Comparison of ENCODE assay signal across 8 mouse cellular contexts in the genomic region with DNA sequence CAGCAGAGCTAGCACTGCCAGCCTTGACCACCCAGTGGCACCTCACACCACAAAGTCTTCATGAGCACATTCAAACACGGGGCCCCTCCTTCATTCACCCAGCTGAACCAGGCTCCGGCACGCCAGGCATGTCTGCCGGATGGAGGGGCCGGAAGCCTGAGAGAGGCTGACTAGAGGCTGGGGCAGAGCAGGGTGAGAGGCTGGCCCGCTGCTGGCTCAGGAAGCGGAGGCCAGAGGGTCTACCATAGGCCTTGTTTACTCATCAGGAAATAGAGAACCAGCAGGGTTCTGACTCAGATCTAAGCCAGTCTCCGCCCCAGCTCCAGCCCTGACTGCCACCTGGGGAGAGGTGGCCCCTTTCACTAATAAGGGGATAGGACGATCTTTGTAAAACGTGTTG. TPM values are rescaled to one million over a fixed set of nuclear protein-coding genes. Genes with fewer than 3 reads are reported as not detected.
DNase-seq lines count a peak whose midpoint lies in the region; ATAC-seq and TF ChIP-seq lines count a peak whose summit lies in the region.

No protein-coding gene starts in this region.

- peaks cover 18% of the 10 kb centered on the region for H3K27me3 ChIP-seq in heart, embryonic 13.5 days (replicated peaks)
- no peaks in the 10 kb centered on the region for H3K27me3 ChIP-seq in kidney, embryonic 14.5 days (ENCODE audit: control insufficient read depth, insufficient read depth, low read length)

- peak overlapping the region; percentile 72 for H3K4me2 ChIP-seq in heart, embryonic 13.5 days
- H3K4me2 ChIP-seq in kidney, embryonic 14.5 days (replicated peaks; ENCODE audit: low read depth, low read length): peak overlapping the region; percentile 31

- WGBS in bone marrow, adult 2 months: 3% methylated on average over 10 of the region's 10 CpGs
- WGBS in heart, embryonic 13.5 days: 17% methylated on average over 10 of the region's 10 CpGs
- 25% methylated on average over 10 of the region's 10 CpGs for WGBS in kidney, embryonic 14.5 days

- no peak for TF ChIP-seq CTCF in bone marrow, adult 2 months (IDR thresholded peaks at IDR 0.05; ENCODE audit: control insufficient read depth, insufficient read depth, low read length)

- no peak for ATAC-seq in heart, embryonic 13.5 days (ENCODE audit: extremely low read depth, insufficient number of reproducible peaks, low FRiP score, low TSS enrichment)
- ATAC-seq in kidney, embryonic 14.5 days (ENCODE audit: low FRiP score, low TSS enrichment): 0 out of 2 replicates have a peak, but pooled peaks have one; percentile 24

- H3K4me1 ChIP-seq in bone marrow, adult 2 months (ENCODE audit: control insufficient read depth, insufficient read depth, low read length): peaks cover 4% of the 10 kb centered on the region
- peaks cover 71% of the 10 kb centered on the region for H3K4me1 ChIP-seq in heart, embryonic 13.5 days
- H3K4me1 ChIP-seq in kidney, embryonic 14.5 days (ENCODE audit: control insufficient read depth, insufficient read depth, low read length): peaks cover 63% of the 10 kb centered on the region

- no peaks in the 10 kb centered on the region for H3K9me3 ChIP-seq in heart, embryonic 13.5 days
- no peaks in the 10 kb centered on the region for H3K9me3 ChIP-seq in kidney, embryonic 14.5 days (ENCODE audit: control insufficient read depth, low read length)

- peak overlapping the region; percentile 2; the same call in 1 of the 2 replicates for H3K27ac ChIP-seq in bone marrow, adult 2 months (ENCODE audit: control insufficient read depth, insufficient read depth, low read depth, low read length, poor library complexity)
- H3K27ac ChIP-seq in heart, embryonic 13.5 days (replicated peaks): peak overlapping the region; percentile 91
- H3K27ac ChIP-seq in kidney, embryonic 14.5 days (ENCODE audit: low read depth, low read length): peak overlapping the region; percentile 95

- H3K36me3 ChIP-seq in heart, embryonic 13.5 days: 0 out of 2 replicates have a peak, but pooled peaks cover 3% of the 10 kb centered on the region
- no peaks in the 10 kb centered on the region for H3K36me3 ChIP-seq in kidney, embryonic 14.5 days (ENCODE audit: control insufficient read depth, insufficient read depth, low read length)

- DNase-seq in A20 (ENCODE audit: low read depth, low spot score): peak; percentile 39
- peak; percentile 81 for DNase-seq in lung, postnatal 10 days
- DNase-seq in spleen, postnatal 36 days (ENCODE audit: low spot score in 2 of 2): peak; percentile 79 to 82
- no peak for DNase-seq in frontal cortex, postnatal 14 days (ENCODE audit: low spot score in 2 of 2)
- no peak for DNase-seq in layer of hippocampus, adult 9-10 months (ENCODE audit: low spot score)

- peak overlapping the region; percentile 15 for H3K9ac ChIP-seq in heart, embryonic 13.5 days
- no peak overlapping the region for H3K9ac ChIP-seq in kidney, embryonic 14.5 days (ENCODE audit: low read depth, low read length)

- no peak overlapping the region for H3K4me3 ChIP-seq in bone marrow, adult 2 months (replicated peaks; ENCODE audit: control insufficient read depth, low read depth, low read length)
- peak overlapping the region; percentile 37 for H3K4me3 ChIP-seq in heart, embryonic 13.5 days
- peak overlapping the region; percentile 6; the same call in 1 of the 2 replicates for H3K4me3 ChIP-seq in kidney, embryonic 14.5 days (ENCODE audit: low read length)

- no peak for TF ChIP-seq POLR2A in bone marrow, adult 2 months (IDR thresholded peaks at IDR 0.05; ENCODE audit: borderline replicate concordance, control insufficient read depth, low read depth, low read length)

RNA-seq across cellular contexts. Expression of gene Lrrc71, which starts 16.7 kb away (rescaled TPM):
- polyA plus RNA-seq in bone marrow, adult 2 months (2011; ENCODE audit: insufficient read depth, insufficient read length, low replicate concordance, missing spikeins): 1.4 and 11.7 TPM in 2 replicates
- polyA plus RNA-seq in heart, embryonic 13.5 days (2015; fragmentation: Nextera tagmentation; extraction: Ambion mirVana): 0.25 TPM in 1 of 2 replicates, not detected in the other
- 0.87 and 0.89 TPM in 2 replicates for polyA plus RNA-seq in kidney, embryonic 14.5 days (2014; fragmentation: Nextera tagmentation; extraction: Ambion mirVana)

RNA-seq across cellular contexts. Expression of gene Ntrk1, which starts 29.9 kb away (rescaled TPM):
- polyA plus RNA-seq in bone marrow, adult 2 months (2011; ENCODE audit: insufficient read depth, insufficient read length, low replicate concordance, missing spikeins): not detected in 2 replicates
- polyA plus RNA-seq in heart, embryonic 13.5 days (2015; fragmentation: Nextera tagmentation; extraction: Ambion mirVana): 0.66 and 1.5 TPM in 2 replicates
- polyA plus RNA-seq in kidney, embryonic 14.5 days (2014; fragmentation: Nextera tagmentation; extraction: Ambion mirVana): 5.3 and 5.4 TPM in 2 replicates

RNA-seq across cellular contexts. Expression of gene Insrr, which starts 31.7 kb away (rescaled TPM):
- not detected in 2 replicates for polyA plus RNA-seq in bone marrow, adult 2 months (2011; ENCODE audit: insufficient read depth, insufficient read length, low replicate concordance, missing spikeins)
- 0.06 and 0.08 TPM in 2 replicates for polyA plus RNA-seq in heart, embryonic 13.5 days (2015; fragmentation: Nextera tagmentation; extraction: Ambion mirVana)
- polyA plus RNA-seq in kidney, embryonic 14.5 days (2014; fragmentation: Nextera tagmentation; extraction: Ambion mirVana): 0.95 and 0.97 TPM in 2 replicates

RNA-seq across cellular contexts. Expression of gene Pear1, which starts 59.0 kb away (rescaled TPM):
- 17.6 and 22.4 TPM in 2 replicates for polyA plus RNA-seq in bone marrow, adult 2 months (2011; ENCODE audit: insufficient read depth, insufficient read length, low replicate concordance, missing spikeins)
- polyA plus RNA-seq in heart, embryonic 13.5 days (2015; fragmentation: Nextera tagmentation; extraction: Ambion mirVana): 17.1 and 18.1 TPM in 2 replicates
- polyA plus RNA-seq in kidney, embryonic 14.5 days (2014; fragmentation: Nextera tagmentation; extraction: Ambion mirVana): 25.3 and 41.0 TPM in 2 replicates

Comparison
In these comparisons a context has a peak if more than half of its experiments do, and no peak if none do; other contexts are left out.
1. DNase-seq: peak in A20 (single experiment), lung, postnatal 10 days (single experiment) and spleen, postnatal 36 days (2 of 2); none in frontal cortex, postnatal 14 days (0 of 2) and layer of hippocampus, adult 9-10 months (single experiment).
2. H3K27ac ChIP-seq: peak in every context shown above with its lines; median percentile 95 in kidney, embryonic 14.5 days; 91 in heart, embryonic 13.5 days; 2 in bone marrow, adult 2 months.